Mouse (Mus musculus) c-Kit-negative CD71-positive TER-119-positive erythroid progenitor cells, embryonic 14.5 days (primary cell): ENCODE results near the gene Smc4.
"Not testable (repeated sequence)": the region's sequence is repeated elsewhere in the genome, so short reads cannot be mapped to it uniquely, and the experiment has no call there.

ENCODE experiments used
- DNase-seq: peaks from one replicate; pipeline ENCODE4 v3.0.0-alpha.2; 2013; ENCODE audit warnings: low read depth, low spot score

Smc4 gene

DNA sequence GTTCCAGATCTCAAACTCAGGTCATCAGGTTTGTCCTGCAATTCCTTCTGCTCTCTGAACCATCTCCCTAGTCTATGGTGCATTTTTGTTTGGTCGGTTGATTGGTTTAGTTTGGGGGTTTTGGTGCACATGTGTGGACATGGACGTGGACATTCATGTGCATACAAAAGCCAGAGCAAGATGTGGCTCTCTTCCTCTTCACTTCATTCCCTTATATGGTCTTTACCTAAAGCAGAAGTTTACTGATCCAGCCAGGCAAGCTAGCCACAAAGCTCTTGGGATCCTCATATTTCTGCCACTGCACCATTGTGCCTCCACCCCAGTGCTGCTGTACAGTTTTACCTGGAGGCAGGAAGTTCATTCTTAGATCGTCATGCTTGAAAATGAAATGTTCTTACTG is 12.6 kb downstream of the Smc4 start:
- no peak for DNase-seq

GRCm38 (mm10) chr3:69018635-69019034 is 14.1 kb downstream of the Smc4 start:
- DNase-seq, result not testable (repeated sequence)

- no peak for DNase-seq
Observed at GRCm38 (mm10) chr3:69020285-69020684, 15.7 kb downstream of the Smc4 start.

DNA sequence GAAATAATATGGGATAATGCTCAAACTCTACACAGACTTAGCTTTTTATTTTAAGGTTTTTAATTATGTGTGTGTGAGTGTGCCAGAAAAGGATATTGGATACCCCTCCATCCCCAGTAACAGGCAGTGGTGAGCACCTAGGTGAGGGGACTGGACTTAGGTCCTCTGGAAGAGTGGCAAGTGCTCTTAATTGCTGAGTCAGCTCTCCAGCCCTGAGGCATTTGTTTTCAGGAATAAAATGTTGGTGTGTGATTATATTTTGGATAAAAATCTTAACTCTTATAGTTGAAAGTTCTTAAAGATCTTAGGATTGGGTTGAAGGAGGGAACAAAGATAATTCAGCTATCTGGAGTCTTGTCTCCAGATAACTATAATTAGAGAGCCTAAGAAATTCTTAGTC is 16.2 kb downstream of the Smc4 start:
- DNase-seq, result no peak

GRCm38 (mm10) chr3:69026133-69026783 is 21.7 kb downstream of the Smc4 start:
- no peak for DNase-seq

GRCm38 (mm10) chr3:69040105-69040504 is 35.6 kb downstream of the Smc4 start:
- no peak for DNase-seq

DNA sequence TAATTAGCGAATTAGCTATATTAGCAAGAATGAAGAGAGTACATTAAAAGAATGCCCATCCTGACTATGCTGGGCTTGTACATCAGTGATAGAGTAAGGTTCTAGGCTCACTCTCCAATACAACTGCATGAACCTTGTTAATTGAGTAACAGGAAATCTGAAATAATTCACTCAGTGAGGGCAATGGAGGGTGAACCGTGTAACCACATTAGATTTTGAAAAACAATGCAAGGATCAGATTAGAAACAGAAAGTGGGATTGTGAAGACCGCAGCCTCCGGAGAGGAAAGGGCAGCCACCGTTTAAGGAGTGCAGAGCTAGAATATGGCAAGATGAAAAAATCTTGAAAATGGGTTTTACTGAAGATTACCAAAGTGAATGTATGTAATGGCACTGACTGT is 36.8 kb downstream of the Smc4 start:
- DNase-seq, result no peak

DNA sequence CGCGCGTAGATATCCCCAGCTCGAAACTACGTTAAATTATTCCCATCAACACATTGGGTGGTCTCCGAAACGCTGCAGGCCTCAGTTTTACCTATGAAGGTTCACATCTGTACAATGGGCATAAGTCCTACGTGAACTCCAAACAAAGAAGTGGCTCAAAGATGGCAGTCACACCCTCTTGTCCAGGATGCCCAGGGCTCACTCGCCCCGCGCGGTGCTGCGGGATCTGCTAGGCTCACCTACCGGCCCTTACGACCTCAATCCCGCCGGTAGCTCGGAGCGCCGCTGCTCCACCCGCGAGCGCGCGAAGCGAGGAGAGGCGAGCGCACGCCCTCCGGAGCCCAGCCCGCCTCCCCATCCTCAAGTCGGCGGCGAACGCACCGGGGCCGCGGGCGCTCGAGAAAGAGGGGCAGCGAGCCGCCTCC is 39.6 kb downstream of the Smc4 start:
- no peak for DNase-seq

GRCm38 (mm10) chr3:69044645-69045399 is 40.3 kb downstream of the Smc4 start, which contains the start of gene Trim59:
TSS of gene Trim59 (minus strand) at chr3:69044755.
- peak; percentile 88 for DNase-seq

DNA sequence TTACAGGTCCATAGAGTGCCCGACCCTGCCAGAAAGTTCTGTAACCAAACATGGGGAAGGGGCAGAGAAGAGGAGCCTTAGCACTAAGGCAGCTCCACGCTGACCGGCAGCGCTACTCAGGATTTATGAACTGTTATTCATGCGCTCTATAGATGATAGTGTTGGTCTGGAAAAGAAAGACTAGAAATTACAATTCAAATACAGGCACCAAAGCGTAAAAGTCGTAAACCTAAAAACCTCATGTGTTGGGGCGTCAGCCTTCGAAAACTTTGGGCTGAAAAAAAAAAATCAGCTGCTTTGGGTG is 40.8 kb downstream of the Smc4 start:
- no peak for DNase-seq

DNA sequence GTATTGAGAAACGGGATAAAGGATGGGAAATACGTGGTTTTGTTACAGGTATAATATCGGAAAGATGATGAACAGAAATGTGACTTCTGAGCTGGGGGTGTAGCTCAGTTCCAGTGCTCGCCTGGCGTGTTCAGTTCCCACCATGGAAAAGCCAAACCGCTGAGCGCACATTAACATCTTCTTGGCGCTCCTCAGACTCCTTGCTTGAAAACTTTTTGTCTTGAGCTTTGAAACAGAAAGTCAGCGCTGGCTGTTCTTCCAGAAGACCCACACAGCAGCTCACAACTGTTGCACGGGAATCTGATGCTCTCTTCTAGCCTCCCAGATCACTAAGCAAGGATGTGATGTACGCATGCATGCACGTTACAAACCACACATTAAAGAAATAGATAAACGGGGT is 41.2 kb downstream of the Smc4 start:
- DNase-seq, result no peak

- no peak for DNase-seq
Observed at GRCm38 (mm10) chr3:69046509-69046908, 42.0 kb downstream of the Smc4 start.

- DNase-seq, result no peak
Observed at GRCm38 (mm10) chr3:69047684-69048083, 43.1 kb downstream of the Smc4 start.

DNA sequence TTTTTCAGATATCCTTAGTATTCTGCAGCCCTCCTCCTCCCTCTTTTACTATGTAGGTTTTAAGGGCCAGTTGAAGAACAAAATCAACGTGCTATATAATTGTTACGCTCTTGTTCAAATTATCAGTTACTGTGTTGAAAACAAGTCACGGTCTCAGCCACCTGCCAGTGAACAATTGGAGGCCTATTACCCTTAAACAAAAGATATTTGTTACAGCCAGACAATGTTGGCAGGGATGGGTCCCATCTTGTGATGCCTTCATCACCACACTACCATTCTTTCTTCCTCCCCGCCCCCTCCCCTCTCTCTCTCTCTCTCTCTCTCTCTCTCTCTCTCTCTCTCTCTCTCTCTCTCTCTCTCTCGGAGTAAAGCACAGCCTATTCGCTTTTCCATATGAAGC is 44.5 kb downstream of the Smc4 start:
- DNase-seq, result no peak

- no peak for DNase-seq
Observed at GRCm38 (mm10) chr3:69051894-69052293, 47.4 kb downstream of the Smc4 start.

DNA sequence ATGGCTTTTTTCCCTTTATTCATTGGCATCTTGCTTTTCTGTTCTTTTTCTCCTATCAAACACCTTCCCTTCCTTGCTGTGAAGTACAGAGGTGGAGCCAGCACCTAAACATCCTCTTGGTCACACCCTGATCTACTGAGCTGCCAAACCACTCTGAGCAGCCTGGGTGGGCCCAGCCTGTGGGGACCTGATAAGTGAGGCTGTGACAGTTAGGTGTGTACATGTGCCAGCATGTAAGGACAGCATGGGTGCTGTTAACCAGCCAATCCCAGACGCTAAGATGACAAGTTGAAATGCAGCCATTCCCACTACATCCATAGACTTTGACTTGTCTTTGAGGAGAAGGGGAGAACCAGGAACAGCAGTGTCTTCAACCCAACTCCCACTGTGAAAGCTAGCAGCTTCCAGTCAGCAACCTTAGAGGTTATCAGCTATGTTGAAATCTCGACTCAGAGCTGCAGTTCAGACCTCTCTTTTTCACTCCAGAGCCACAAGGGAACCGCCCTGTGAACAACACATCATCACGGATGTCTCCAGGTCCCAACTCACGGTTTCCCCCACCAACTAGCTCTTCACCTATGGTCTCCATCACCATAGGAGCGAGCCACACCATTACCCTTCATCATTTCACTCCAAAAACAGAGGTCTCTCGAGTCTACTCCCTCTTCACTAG is 50.4 kb downstream of the Smc4 start:
- DNase-seq, result peak; percentile 92

DNA sequence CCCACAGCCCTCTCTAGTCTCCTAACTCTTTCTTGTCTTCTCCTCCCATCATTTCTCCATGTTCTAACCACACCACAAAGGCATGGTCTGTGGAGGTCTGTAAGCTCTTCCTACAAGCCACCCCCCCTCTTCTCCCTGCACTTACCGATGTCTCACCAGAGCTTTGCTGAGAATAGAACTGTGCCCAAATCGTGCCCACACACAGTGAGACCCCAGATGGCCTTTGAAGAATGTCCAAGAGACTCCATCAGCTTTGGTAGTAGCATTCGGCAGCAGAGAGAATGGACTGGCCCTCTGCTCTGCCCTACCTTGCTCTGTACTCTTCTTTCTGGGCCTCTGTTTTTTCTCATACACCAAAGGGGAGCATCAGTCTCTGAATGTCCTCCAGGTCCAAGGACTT is 51.3 kb downstream of the Smc4 start:
- no peak for DNase-seq

GRCm38 (mm10) chr3:69060672-69061071 is 56.1 kb downstream of the Smc4 start:
- DNase-seq, result no peak

DNA sequence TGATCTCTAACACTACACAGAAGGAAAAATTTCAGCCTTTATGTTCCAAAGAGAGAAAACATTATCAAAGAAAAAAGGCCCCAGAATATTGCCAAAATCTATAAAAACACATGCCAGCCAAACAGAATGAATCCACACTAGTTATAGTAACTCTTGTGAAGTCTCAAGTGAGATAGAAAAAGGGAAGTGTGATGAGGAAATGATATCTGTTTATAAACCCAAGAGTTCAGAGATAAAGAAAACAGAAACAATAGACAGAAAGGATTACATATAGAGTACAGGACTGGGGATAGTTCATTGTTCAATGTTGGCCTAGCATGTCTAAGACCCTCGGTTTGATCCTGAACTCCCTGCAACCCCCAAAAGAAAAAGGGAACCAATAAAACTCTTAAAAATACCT is 58.2 kb downstream of the Smc4 start:
- DNase-seq, result no peak

DNA sequence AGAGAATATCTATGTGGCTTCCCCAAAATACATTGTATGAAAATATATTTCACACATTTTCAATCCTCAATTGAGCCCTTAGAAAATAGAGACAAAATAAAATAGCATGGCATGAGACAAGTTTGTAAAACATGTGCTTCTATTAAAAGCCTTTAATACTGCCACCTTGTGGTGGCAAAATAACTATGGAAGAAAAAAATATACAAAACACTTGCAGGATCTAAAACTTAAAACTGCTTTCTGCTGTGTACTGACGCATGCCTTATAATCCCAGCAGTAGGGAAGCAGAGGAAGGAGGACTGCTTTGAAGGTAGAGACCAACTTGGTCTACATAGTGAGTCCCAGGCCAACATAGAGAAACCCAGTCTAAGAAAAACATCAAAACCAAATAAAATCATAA is 59.5 kb downstream of the Smc4 start:
- DNase-seq, result no peak
